Mouse (Mus musculus) megakaryocyte progenitor cell, adult 5-6 weeks (primary cell): ENCODE measurements around the gene Kcnj6. TPM values are rescaled to one million over a fixed set of nuclear protein-coding genes. Genes with fewer than 3 reads are reported as not detected.

Experiments
- ATAC-seq: replicated peaks from 2 replicates; pipeline ENCODE4 v1.8.0; 2016; ENCODE audit warnings: mild to moderate bottlenecking, moderate TSS enrichment, inconsistent platforms; ENCODE audit not compliant: poor library complexity
- total RNA-seq, 2 experiments: library from RNA; stranded (forward) in 1 of 2; stranded (reverse) in 1 of 2; fragments of 157-497, 149-512 nt in 1 of 2; fragments of 200-1000 nt in 1 of 2; gene quantifications; 2 replicates each; pipeline versions ENCODE4 v1.2.3 to v1.2.4; 2015 to 2017

The Kcnj6 gene
- total RNA-seq, 2 experiments from 2014 or later, result not detected

- peak; percentile 52 for ATAC-seq
Measured at GRCm38 (mm10) chr16:94720476-94721153, 276.9 kb downstream of the Kcnj6 start.

GRCm38 (mm10) chr16:94719488-94719887 is 278.0 kb downstream of the Kcnj6 start:
- ATAC-seq, result no peak

DNA sequence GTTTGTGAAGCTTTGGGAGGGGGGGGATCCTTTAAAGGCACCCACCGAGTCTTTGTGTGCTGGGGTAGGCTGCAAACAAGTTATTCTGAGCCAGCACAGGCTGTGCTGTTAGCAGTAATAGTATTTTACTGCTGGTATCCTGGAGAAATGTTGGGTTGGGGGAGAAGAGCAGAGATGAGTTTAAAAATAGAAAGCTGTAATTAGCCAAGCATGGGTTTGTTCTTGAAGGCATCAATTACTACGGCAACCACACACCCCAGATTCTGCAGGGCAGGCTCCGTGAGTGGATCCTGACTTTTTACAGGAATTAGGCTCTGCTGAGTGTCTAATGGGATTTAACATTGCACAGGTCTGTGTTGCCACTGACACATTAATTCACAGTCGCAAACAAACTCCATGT is 278.6 kb downstream of the Kcnj6 start:
- ATAC-seq, result no peak

- ATAC-seq, result no peak
Measured at GRCm38 (mm10) chr16:94717051-94717450, 280.4 kb downstream of the Kcnj6 start.

DNA sequence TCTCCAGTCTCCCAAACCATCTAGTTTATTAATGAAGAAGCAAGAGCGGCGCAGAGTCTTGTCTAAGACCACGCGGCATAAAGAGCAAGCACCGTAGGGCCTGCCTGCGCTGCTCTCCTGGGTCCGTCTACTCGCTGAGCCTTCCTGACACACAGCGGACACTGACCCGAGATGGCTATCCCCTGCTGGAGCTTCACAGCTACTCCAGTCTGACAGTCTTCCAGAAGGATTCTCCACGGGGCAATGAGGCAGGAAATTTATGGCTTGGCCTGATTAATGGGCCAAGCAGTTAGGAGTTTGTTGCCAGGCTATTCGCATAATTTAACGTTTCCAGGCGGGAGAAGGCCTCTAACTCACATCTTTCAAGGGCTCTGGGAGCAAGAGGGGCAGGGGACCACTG is 283.0 kb downstream of the Kcnj6 start:
- ATAC-seq, result no peak

DNA sequence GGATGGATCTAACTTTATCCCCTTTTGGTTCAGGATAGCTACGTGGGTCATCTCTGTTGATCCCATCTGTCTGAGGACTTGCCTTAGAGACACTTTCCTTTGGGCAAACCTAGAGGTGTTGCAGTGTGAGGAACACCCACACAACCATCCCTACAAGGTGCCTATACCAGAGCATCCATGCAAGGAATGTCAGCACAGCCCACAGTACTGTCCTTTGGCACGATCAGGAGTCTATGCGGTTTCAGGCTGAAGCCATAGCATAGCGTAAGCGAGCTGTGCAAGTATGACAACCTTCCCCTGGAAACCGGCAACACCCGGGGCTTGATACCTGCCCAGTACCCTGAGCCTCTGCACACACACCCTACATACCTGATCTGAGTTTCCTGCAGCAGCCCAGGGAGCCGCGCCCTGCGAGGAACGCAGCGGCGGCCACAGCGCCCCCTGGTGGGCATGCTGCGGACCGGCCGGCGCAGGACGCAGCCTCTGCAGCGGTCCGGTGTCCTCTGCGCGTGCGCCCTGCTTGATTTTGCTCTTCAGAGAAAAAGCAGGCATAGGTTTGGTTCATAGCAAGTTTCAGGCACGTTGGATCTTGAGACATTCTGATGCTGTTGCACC is 283.9 kb downstream of the Kcnj6 start:
- ATAC-seq, result peak; percentile 96

DNA sequence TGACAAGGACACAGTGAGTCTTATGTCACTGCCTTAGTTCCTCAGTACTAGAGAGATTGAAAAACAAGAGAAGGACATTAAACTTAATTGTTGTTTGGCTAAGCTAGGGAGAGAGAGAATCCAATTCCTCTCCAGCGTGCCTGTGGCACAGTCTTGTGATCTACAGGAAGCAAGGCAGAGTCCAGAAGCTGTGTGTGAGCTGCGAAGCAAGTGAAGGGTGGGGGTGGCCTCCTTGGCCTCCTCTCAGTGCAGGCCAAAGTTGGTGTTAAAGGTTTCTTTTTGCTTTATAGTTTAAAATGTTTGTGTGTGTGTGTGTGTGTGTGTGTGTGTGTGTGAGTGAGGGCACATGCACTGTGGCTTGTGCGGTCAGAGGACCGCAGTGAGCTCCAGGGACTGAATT is 295.5 kb downstream of the Kcnj6 start:
- ATAC-seq, result no peak

DNA sequence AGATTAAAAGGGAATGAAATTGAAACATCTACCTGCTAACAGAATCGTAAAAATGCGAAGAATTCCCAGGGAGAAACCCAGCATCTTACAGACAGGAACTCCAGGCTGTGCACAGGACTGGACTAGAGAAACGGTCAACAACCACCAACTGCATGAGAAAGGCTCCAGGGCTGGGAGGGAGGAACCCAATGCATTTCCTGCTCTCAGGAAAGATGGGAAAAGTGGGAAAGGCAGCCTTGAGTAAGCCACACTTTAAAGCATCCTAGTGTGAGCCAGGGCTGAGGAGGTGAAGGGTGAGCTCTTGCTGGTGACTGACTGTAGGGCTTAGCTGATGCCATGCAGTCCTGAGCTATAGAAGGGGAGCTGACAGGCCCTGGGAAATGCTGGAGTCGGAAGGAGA is 296.4 kb downstream of the Kcnj6 start:
- no peak for ATAC-seq
